Mouse (Mus musculus): ENCODE results near the gene Hnrnpr.

DNA sequence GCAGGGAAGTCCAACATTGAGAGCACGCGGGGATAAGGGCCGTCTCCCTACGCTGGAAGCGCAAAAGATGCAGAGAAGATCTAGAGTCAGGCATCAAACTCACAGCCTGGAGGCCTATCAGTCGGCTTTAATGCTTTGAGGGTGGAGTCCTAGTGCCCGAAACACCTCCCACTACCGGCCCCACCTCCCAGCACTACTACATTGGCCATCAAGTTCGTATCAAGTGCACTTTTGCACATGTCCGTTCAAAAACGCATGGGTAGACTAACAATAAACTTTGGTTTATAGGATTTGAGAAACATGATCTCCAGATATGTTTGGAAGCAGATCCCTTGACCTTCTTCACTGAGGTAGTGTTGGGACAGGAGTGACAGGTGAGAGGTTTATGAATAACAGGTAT, 962 bp upstream of the Hnrnpr start:
- TF ChIP-seq CTCF (IDR thresholded peaks at IDR 0.05; ENCODE audit: low read depth) (no peak), EP300 (IDR thresholded peaks at IDR 0.05; ENCODE audit: low read depth) (no peak)

Measured in liver, postnatal 0 days (tissue).